Mouse (Mus musculus) liver, embryonic 13.5 days (tissue): ENCODE results near the gene Vps51. TPM values are rescaled to one million over a fixed set of nuclear protein-coding genes. Genes with fewer than 3 reads are reported as not detected.

Source experiments
- ATAC-seq: fragments of 200-750 bp; cut with Nextera tagmentation; 2 replicates; pipeline ENCODE4 v1.8.0; 2017; ENCODE audit warnings: low read depth, mild to moderate bottlenecking, moderate number of reproducible peaks, moderate library complexity
- DNase-seq: peaks from one replicate; pipeline ENCODE4 v3.0.0; 2022
- H3K27ac ChIP-seq: fragments of 300-500 bp; sonication (generic); 2 replicates; pipeline ENCODE4 v1.5.1; 2015; ENCODE audit warnings: moderate library complexity, mild to moderate bottlenecking, inconsistent platforms
- H3K27me3 ChIP-seq: fragments of 300-500 bp; sonication (generic); 2 replicates; pipeline ENCODE4 v1.6.1; 2015; ENCODE audit warnings: mild to moderate bottlenecking, inconsistent platforms
- H3K36me3 ChIP-seq: fragments of 300-500 bp; sonication (generic); 2 replicates; pipeline ENCODE4 v1.6.1; 2015; ENCODE audit warnings: mild to moderate bottlenecking, inconsistent platforms
- H3K4me1 ChIP-seq: fragments of 300-500 bp; sonication (generic); replicated peaks from 2 replicates; pipeline ENCODE4 v1.6.1; 2015; ENCODE audit warnings: inconsistent platforms
- H3K4me2 ChIP-seq: fragments of 300-500 bp; sonication (generic); 2 replicates; pipeline ENCODE4 v1.6.1; 2015; ENCODE audit warnings: inconsistent platforms, mild to moderate bottlenecking, moderate library complexity
- H3K4me3 ChIP-seq: fragments of 300-500 bp; sonication (generic); replicated peaks from 2 replicates; pipeline ENCODE4 v1.5.1; 2015; ENCODE audit warnings: mild to moderate bottlenecking, inconsistent platforms
- H3K9ac ChIP-seq: fragments of 300-500 bp; sonication (generic); 2 replicates; pipeline ENCODE4 v1.6.1; 2015; ENCODE audit warnings: mild to moderate bottlenecking, inconsistent platforms
- H3K9me3 ChIP-seq: fragments of 300-500 bp; sonication (generic); replicated peaks from 2 replicates; pipeline ENCODE4 v1.6.1; 2016; ENCODE audit warnings: inconsistent platforms
- WGBS: fragments of 180-500 bp; shearing (Covaris S2); methylation state at CpG from one replicate; pipeline ENCODE4 v1.1.7; 2015; ENCODE audit not compliant: insufficient replicate concordance; 5-methylcytosine and 5-hydroxymethylcytosine counted together
- polyA plus RNA-seq: library from polyadenylated mRNA; unstranded; fragments of >200 nt; fragmentation: Nextera tagmentation; extraction: Ambion mirVana; gene quantifications from 2 replicates; pipeline ENCODE4 v1.2.1, GENCODE M21; 2015

Gene Vps51
- polyA plus RNA-seq = 29.1 and 31.6 TPM in 2 replicates

DNA sequence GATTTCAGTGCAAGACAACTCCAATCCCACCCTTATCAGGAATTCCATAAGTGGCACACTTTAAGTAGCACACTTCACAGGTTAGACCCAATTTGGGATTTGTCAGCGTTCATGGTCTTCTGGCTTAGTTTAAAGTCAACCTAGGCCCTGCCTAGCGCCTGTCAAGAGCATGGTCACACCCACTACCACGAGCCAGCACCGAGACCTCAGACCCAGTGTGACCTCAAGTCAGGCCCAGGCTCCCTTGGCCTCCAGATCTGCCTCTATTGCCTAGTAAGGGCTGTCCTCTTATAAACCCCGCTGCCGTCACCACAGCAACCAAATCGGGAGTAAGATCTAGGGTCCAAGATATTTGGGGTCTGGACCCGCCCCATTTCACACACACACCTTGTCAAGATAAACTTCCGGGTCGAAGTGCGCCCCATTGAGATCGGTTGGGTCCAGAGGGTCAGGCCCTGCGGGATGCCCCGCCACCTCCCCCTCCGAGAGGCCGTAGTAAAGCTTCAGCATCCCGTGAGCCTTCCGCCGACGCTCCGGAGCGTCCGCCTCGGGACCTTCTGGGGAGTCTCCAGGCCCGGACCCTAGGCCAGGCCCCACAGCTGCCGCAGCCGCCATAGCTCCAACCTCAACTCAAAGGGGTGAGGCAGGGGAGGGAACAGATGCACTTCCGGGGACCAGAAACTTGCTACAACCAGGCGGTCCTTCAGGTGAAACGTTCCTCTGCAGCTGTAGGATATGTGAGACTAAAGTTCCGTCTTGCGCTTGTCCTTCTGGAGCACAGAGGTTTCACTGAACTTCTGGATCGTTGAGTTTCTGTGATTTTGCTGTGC is at the start of gene Vps51:
Gene Vps51, minus strand, starts transcription at position 668 of the 830 bp plus-strand sequence.
- no peaks in the 10 kb centered on the region for H3K9me3 ChIP-seq
- peak within 1 kb of the TSS; percentile 92 for H3K4me2 ChIP-seq
- ATAC-seq (peak; percentile 86), DNase-seq (peak; percentile 77)
- peak within 1 kb of the TSS; percentile 84 for H3K9ac ChIP-seq
- H3K27me3 ChIP-seq = no peaks in the 10 kb centered on the region
- H3K4me3 ChIP-seq = peak within 1 kb of the TSS; percentile 87
- H3K4me1 ChIP-seq = peaks cover 32% of the 10 kb centered on the region
- under 1% methylated on average over 33 of the region's 33 CpGs for WGBS
- H3K36me3 ChIP-seq = peaks cover 35% of the 10 kb centered on the region
- H3K27ac ChIP-seq = peak within 1 kb of the TSS; percentile 78

DNA sequence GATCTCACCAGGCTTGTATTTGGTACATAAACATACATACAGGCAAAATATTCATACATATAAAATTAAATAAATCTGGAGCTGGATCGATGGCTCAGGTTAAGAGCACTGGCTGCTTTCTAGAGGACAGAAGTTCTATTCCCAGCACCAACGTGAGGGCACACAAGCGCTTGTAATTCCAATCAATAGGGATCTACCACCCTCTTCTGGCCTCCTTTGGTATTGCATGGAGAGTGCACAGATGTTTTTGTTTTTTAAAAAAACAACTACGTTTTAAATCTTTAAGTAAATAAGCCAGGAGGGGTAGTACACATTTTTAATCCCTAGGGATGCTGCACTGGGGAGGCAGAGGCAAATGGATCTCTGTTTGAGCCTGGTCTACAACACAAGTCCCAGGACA is 49.3 kb upstream of the Vps51 start:
- ATAC-seq (no peak), DNase-seq (peak; percentile 52)
- Histone ChIP-seq H3K27me3 (no peaks in the 10 kb centered on the region), H3K4me1 (peaks cover 50% of the 10 kb centered on the region), H3K27ac (peak overlapping the region; percentile 96), H3K36me3 (peaks cover 19% of the 10 kb centered on the region), H3K4me2 (peak overlapping the region; percentile 71), H3K9ac (peak overlapping the region; percentile 61), H3K4me3 (peak overlapping the region; percentile 71), H3K9me3 (no peaks in the 10 kb centered on the region)
- 15% methylated on average over 4 of the region's 4 CpGs for WGBS

DNA sequence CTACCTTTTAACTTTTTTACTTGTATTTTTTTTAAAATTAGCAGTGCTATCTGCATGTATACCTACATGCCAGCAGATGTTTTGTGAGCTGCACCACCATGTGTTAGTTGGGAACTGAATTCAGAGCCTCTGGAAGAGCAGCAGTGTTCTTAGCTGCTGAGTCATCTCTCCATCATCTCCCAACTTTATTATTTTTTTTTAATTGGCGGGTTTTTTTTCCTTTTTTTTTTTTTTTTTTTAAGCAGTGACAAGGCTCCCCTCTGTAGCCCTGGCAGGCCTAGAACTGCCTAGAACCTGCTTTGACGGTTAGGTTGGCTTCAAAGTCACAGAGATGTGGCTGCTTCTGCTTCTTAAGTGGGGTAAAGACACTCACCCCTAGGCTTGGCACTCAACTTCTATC is 47.9 kb upstream of the Vps51 start:
- DNase-seq (no peak), ATAC-seq (no peak)
- Histone ChIP-seq H3K9ac (no peak overlapping the region), H3K27me3 (no peaks in the 10 kb centered on the region), H3K36me3 (peaks cover 33% of the 10 kb centered on the region), H3K27ac (peak overlapping the region; percentile 15; the same call in 1 of the 2 replicates), H3K9me3 (no peaks in the 10 kb centered on the region), H3K4me1 (peaks cover 41% of the 10 kb centered on the region), H3K4me3 (no peak overlapping the region), H3K4me2 (no peak overlapping the region)
- 64% methylated on average over 2 of the region's 2 CpGs for WGBS

DNA sequence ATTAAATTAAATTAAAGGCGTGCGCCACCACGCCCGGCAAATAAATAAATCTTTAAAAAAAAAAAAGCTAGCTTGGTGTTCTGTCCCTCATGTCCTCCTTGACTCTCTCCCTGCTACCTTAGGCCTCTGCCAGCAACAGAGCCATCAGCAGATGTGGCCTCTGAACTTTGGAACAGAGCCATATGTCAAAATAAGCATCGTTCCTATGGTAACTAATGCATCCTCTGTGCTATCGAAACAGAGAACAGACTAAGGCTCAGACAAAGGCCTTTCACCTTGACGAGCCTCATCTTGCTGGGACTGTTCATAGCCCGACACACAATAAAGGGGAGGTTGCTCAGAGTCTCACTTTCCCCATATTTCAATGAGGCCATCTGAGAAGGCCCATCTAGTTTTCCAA is 46.3 kb upstream of the Vps51 start:
- ATAC-seq (no peak), DNase-seq (no peak)
- no peak overlapping the region; the same call in 1 of the 2 replicates for H3K27ac ChIP-seq
- no peaks in the 10 kb centered on the region for H3K9me3 ChIP-seq
- 80% methylated on average over 8 of the region's 8 CpGs for WGBS
- peaks cover 37% of the 10 kb centered on the region for H3K36me3 ChIP-seq
- no peak overlapping the region for H3K4me3 ChIP-seq
- H3K9ac ChIP-seq = no peak overlapping the region
- H3K27me3 ChIP-seq = no peaks in the 10 kb centered on the region
- H3K4me1 ChIP-seq = peaks cover 36% of the 10 kb centered on the region
- no peak overlapping the region for H3K4me2 ChIP-seq

DNA sequence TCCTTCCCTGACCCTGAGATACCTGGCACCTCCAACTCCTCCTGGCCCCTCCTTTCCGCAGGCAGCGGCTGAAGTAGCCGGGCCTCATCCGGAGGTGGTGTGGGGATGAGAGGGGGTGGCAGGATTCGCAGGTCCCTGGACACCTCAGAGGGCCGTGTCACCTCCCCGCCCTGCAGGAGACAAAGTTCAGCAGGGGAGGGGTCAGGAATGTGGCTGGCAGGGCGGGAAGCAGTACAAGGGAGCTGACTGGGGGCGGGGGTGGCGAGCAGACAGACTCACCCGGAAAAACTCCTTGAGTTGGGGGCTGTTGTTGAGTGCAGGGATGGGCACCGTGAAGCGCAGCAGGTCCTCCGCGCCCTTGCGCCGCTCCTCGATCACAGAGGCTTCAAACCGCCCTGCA is 44.7 kb upstream of the Vps51 start:
- DNase-seq (no peak), ATAC-seq (no peak)
- H3K27ac ChIP-seq = peak overlapping the region; percentile 49
- H3K27me3 ChIP-seq = no peaks in the 10 kb centered on the region
- H3K4me2 ChIP-seq = peak overlapping the region; percentile 45
- peak overlapping the region; percentile 16 for H3K4me3 ChIP-seq
- H3K4me1 ChIP-seq = peaks cover 40% of the 10 kb centered on the region
- H3K9me3 ChIP-seq = no peaks in the 10 kb centered on the region
- 0 out of 2 replicates have a peak overlapping the region, but pooled peaks have one; percentile 7 for H3K9ac ChIP-seq
- H3K36me3 ChIP-seq = peaks cover 37% of the 10 kb centered on the region
- 57% methylated on average over 19 of the region's 19 CpGs for WGBS

DNA sequence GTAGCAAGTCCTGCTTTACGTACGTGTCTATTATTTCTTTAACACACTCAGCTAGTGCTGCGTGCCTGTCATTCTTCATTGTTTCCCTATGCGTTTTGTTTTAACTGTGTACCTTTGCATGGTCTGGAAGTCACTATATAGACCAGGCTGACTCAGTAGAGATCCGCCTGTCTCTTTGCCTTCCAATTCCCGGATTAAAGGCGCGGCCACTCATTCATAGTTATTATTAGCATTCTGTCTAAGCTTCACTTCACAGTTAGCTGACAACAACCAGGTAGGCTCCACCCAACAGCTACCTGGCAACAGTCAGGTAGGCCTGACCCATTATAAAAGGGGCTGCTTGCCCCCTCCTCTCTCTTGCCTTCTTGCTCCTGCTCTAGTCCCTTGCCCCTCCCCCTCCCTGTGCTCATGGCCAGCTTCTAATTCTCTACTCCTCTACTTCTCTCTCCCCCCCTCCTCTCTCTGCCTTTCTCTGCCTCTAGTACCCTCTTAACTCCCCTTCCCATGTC is 41.7 kb upstream of the Vps51 start:
- H3K36me3 ChIP-seq = peaks cover 60% of the 10 kb centered on the region
- WGBS = 9% methylated on average over 8 of the region's 8 CpGs

DNA sequence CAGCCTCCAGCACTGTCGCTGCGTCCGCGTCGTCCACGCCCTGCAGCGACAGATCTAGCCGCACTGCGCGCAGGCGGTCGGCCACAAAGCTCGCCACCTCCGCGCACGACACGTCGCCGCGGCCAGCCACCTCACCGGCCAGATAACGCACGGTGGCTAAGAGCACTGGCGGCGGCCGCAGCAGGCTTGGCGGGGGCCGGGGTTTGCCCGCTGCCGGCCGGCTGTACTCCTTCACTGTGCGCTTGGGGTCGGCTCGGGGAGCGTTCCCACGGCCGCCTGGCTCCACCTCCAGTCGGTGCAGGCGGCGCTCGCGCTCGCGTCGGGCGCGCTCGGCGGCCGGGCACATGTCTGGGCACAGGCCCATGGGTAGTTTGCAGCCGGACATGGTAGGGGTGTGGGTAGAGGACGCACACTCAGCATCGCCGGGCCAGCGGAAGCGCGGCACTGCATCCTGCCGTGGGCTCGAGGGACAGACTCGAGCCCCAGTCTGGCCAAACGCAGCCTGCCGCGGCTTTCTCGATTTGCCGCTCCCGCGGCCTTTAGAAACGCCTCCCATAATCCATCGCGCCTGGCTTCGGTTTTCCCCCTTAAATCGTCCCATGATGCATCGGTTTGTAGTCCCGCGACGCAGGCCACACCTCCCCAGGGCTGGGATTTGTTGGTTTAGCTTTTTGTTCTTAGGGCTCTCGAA is 41.1 kb upstream of the Vps51 start, which contains the start of gene Sac3d1:
Gene Sac3d1, minus strand, starts transcription at position 665 of the 691 bp plus-strand sequence.
- H3K4me2 ChIP-seq = peak within 1 kb of the TSS; percentile 99
- no peaks in the 10 kb centered on the region for H3K27me3 ChIP-seq
- H3K4me1 ChIP-seq = peaks cover 36% of the 10 kb centered on the region
- peaks cover 55% of the 10 kb centered on the region for H3K36me3 ChIP-seq
- peak within 1 kb of the TSS; percentile 98 for H3K27ac ChIP-seq
- DNase-seq (peak; percentile 83), ATAC-seq (peak; percentile 82)
- H3K9me3 ChIP-seq = no peaks in the 10 kb centered on the region
- under 1% methylated on average over 77 of the region's 77 CpGs for WGBS
- peak within 1 kb of the TSS; percentile 88 for H3K4me3 ChIP-seq
- H3K9ac ChIP-seq = peak within 1 kb of the TSS; percentile 92

More for the DNA sequence above, 41.7 kb upstream of the Vps51 start:
- H3K9ac ChIP-seq = peak overlapping the region; percentile 55
- H3K9me3 ChIP-seq = no peaks in the 10 kb centered on the region
- no peaks in the 10 kb centered on the region for H3K27me3 ChIP-seq
- peak overlapping the region; percentile 88 for H3K4me3 ChIP-seq
- H3K4me1 ChIP-seq = peaks cover 39% of the 10 kb centered on the region
- no peak for DNase-seq
- peak overlapping the region; percentile 56 for H3K27ac ChIP-seq
- H3K4me2 ChIP-seq = peak overlapping the region; percentile 99
- no peak for ATAC-seq

DNA sequence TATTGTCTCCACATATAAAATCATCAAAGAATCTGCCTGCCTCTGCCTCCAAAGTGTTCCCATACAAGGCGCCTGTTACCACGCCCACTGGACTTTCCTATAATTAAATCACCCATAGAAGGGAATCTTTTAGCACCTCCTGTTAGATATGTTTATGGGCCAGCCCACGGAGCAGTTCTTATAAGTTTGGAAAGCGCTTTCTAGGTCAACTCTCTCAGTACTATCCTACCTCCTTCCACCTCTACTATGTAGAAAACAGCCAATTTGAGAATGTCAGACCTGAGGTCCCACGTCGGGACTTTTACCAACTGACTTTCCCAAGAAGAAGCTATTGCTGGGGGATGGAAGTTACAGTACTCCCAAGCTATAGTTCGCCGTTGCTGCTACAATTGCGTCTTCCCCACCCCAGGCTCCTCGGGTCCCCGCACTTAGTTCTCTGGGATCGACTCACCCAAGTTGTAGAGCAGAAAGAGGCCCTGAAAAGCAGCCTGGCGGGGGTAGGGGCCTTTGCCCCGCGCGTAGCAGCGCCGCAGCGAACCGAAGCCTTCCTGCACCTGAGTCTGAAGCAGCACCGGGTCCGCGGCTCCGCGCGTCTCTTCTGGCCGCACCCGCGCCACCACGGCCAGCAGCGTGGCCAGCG is 40.4 kb upstream of the Vps51 start:
- peak overlapping the region; percentile 99 for H3K4me2 ChIP-seq
- peaks cover 32% of the 10 kb centered on the region for H3K4me1 ChIP-seq
- ATAC-seq (no peak), DNase-seq (no peak)
- H3K4me3 ChIP-seq = peak overlapping the region; percentile 88
- H3K9me3 ChIP-seq = no peaks in the 10 kb centered on the region
- no peaks in the 10 kb centered on the region for H3K27me3 ChIP-seq
- H3K36me3 ChIP-seq = peaks cover 54% of the 10 kb centered on the region
- peak overlapping the region; percentile 98 for H3K27ac ChIP-seq
- WGBS = 1% methylated on average over 32 of the region's 32 CpGs
- peak overlapping the region; percentile 92 for H3K9ac ChIP-seq

DNA sequence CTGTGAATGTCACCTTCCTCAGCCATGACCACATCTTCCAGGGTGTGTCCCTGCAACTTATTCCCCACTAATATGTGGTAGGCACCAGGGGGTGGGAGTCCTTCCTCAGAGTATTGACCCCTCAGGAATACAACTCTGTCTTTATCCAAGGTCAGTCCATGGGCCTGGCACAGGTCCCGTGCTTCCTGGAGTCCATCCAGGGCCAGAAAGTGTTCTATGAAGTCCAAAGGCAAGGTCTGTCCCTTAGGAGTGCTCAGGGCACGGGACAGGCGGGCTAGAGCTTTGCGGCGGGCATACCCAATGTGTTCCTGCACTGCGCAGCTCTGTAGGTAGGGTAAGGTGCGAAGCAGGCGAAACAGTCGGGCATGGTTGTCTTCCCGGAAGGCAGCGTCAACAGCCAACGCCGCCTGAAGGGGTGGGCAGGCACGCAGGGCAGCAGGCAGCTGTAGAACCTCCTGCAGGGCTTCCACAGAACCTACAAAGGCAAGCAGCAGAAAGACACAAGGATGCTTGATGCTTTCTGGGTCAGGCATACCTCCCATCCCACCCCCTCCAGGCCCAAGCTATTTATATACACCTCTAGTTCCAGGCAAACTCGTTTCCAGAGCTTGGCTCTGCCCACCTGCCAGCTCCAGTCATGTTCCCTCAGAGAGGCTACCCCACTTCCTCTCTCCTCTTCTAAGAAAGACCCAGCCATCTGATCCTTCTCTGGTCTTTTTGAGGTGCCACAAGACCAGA is 39.3 kb upstream of the Vps51 start:
- Histone ChIP-seq H3K9me3 (no peaks in the 10 kb centered on the region), H3K27me3 (no peaks in the 10 kb centered on the region), H3K27ac (no peak overlapping the region), H3K9ac (peak overlapping the region; percentile 92), H3K4me3 (peak overlapping the region; percentile 88), H3K36me3 (peaks cover 46% of the 10 kb centered on the region), H3K4me1 (peaks cover 32% of the 10 kb centered on the region), H3K4me2 (peak overlapping the region; percentile 99)
- DNase-seq = no peak
- no peak for ATAC-seq
- 85% methylated on average over 15 of the region's 15 CpGs for WGBS

DNA sequence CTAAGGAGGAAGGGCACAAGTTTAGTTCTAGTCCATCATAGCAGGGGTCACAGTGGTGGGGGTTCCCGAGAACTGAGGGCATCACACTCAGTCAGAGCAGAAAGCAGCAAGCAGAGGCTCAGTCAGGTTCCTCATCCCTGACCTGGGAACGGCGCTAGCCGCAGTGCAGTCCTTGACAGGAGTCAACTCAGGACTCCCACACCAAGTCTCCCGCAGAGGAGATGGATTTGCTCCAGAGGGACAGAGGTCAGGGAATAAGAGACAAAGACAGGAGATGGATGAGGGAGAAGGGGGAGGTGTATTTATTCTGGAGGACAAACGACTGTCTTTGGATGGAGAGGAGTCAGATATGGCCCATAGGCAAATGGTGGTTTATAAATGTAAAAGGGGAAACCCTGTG is 36.1 kb upstream of the Vps51 start:
- Histone ChIP-seq H3K4me3 (no peak overlapping the region), H3K27me3 (no peaks in the 10 kb centered on the region), H3K27ac (no peak overlapping the region), H3K4me1 (peaks cover 18% of the 10 kb centered on the region), H3K9me3 (no peaks in the 10 kb centered on the region), H3K9ac (no peak overlapping the region), H3K36me3 (peaks cover 27% of the 10 kb centered on the region), H3K4me2 (no peak overlapping the region)
- whole genome bisulfite sequencing = 57% methylated on average over 6 of the region's 6 CpGs
- ATAC-seq = no peak
- DNase-seq = no peak
